Mouse (Mus musculus) adrenal gland, postnatal 36 days (tissue): ENCODE measurements around the gene Gm4969. TPM values are rescaled to one million over a fixed set of nuclear protein-coding genes. Genes with fewer than 3 reads are reported as not detected.
"Not testable (repeated sequence)": the region's sequence is repeated elsewhere in the genome, so short reads cannot be mapped to it uniquely, and the experiment has no call there.

Source experiments
- DNase-seq, 2 experiments: peaks; one replicate each; pipeline ENCODE4 v3.0.0; 2021; ENCODE audit warnings: mixed read lengths in 1 of 2
- long read RNA-seq, 2 experiments: library from polyadenylated mRNA; stranded (forward); transcript quantifications; one replicate each; pipeline ENCODE4 v2.0.0; 2021; ENCODE audit warnings: borderline sequencing depth in 2 of 2
- total RNA-seq, 2 experiments: library from RNA; stranded (reverse); gene quantifications; 2 replicates each; pipeline ENCODE4 v1.2.3; 2021

The Gm4969 gene
- total RNA-seq, result not detected
- long read RNA-seq, experiment 1, result 0 reads
- long read RNA-seq, experiment 2, result 0 reads

DNA sequence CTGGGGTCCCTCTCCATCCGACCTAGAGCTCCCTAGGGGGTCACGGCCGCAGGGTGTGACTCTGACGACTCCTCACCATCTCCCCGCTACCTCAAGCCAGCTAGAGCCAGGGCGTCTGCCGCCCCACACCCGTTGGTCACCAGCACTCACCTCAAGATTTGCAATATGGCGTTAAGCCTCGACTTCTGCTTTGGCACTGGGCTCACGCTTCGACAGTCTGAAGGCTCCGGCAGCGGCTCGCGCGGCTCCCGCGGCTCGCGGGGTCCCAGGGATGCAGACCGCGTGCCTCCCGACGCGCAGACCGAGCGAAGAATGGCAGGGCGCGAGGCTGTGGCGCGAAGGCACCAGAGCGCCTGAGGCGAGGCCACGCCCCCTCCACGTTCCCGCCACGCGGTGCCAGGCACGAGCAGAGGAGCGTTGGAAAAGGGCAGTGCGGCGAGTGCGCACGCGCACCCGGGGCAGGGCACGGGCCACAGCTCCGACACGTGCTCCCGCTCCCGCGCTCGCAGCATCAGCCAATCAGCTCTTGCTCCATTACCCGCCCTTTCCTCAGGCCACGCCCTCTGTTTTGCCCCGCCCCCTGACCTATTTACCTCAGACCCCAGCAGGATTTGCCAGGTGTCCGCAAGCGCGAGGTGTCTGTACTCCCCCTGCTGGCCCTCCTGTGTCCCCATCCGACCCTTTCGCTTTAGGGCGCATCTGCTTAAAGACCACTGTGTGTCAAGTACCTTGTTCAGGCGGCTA is at the start of gene Gm4969:
Gene Gm4969, minus strand, starts transcription at position 341 of the 744 bp plus-strand sequence.
- DNase-seq, result peak; percentile 58 to 68

DNA sequence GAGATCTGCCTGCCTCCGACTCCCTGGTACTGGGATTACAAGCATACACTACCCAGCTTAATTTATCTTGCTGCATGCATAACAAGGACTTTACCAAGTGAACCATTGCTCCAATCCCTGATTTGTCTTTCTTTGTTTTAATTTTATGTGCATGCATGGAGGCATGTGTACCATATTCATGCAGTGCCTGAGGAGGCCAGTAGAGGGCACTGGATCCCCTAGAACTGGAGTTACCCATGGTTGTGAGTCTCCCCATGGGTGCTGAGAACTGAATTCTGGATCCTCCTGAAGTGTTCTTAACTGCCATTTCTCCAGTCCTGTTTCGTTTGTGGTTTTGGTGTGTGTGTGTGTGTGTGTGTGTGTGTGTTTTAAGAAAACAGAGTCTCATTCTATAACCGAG is 48.8 kb upstream of the Gm4969 start:
- DNase-seq, result no peak

- no peak for DNase-seq
Measured at GRCm38 (mm10) chr7:19165656-19166423, 47.7 kb upstream of the Gm4969 start, which contains the start of gene Gipr. TSS of gene Gipr (minus strand) at chr7:19166127.

DNA sequence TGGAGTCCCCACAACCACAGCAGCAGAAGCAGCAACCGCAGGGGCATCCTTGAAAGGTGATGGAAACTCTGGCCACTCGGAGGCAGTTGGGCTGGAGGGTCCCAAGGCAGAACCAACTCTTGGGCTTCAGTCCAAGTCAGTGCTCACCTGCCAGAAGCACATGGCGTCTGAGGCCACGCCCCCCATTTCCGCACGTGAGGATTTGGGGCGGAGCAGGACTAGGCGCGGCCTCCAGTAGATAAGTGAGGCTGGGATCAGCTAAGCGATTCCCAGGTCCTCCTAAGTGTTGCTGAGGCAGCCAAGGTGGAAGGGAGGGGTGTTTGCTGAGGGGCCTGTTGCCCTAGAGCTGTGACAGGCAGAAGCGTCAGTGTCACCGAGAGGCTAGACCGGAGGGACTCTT is 46.8 kb upstream of the Gm4969 start:
- no peak for DNase-seq

GRCm38 (mm10) chr7:19164189-19164588 is 46.0 kb upstream of the Gm4969 start:
- no peak for DNase-seq

DNA sequence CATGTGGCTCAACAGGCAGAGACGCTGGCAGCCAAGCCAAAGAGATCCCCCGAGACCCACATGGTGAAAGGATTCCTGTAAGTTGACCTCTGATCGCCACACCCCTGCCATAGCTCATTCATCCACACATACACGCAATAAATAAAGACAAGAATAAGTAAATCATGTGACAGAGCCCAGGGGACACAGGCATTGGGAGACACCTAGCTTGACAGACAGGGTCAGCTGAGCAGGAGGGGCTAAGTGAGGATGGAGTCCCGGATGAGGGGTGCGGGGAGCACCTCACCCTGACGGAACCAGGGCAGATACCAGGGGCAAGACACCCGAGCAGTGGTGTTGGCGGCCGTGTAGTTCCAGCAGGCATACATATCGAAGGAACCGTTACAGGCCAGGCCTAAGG is 45.6 kb upstream of the Gm4969 start:
- no peak for DNase-seq

GRCm38 (mm10) chr7:19162928-19163327 is 44.8 kb upstream of the Gm4969 start:
- DNase-seq, result no peak

DNA sequence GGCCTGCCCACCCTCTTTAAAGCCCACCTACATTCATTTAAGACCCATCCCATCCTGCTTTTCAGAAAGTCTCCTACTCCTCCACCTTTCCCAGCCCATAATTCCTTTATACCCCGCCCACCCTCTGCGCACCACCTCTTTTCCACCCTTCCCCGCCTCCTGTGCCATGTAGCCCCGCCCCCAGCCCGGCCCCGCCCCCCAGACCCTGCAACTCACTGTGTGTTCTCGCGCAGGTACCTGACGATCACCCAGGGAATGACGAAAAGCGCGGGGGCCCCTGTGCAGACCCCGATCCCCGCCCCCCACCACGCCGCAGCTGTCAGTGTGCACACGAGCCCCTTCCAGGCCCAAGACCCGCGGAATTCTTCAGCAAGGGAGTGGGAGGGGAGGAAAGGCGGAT is 41.9 kb upstream of the Gm4969 start:
- DNase-seq, result no peak

GRCm38 (mm10) chr7:19159411-19159810 is 41.2 kb upstream of the Gm4969 start:
- DNase-seq, result no peak

DNA sequence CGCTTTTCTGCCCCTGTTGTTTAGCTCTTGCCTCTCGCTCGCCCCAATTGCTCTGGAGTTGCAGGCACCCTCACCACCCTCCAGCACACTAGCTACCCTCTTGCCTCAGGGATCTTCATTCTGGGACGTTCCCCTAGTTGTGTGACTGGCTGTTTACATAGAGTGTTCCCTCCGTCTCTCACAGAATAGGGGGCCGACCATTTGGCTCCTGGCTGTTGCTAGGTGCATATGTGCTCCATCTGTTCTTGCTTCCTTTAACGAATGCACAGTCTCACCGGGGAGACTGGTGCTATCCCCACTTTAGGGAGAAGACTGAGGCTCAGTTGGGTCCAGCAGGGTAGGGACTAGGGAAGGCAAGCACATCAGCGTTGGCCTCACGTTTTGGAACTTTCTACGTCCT is 40.4 kb upstream of the Gm4969 start:
- no peak for DNase-seq

DNA sequence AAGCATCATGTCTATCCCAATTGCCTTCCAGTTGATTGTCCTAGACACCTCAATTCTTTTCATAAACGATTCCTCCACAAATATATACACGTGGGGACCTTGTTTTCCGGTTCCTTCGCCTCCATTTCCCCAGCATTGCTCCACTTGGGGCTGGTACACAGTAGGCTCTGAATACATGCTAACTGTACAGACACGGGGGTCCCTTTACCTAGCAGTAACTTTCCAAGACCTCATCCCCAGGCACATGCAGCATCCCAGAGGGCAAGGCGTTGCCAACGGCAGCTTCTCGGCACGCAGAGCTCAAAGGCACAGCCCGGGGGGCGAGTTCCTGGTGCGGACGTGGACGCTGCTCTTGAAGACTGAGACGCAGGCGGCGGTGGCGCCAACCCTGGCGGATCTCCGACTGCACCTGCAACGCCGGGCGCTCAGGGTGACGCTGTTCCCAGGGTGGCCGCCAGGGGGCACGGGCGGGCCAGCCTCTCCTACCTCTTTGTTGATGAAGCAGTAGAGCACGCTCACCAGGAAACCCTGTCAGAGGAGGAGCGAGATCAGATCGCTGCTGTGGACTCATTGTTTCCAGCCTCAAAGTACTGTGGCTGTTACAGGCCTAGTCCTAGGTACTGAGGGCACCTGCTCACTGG is 39.1 kb upstream of the Gm4969 start:
- DNase-seq, result peak; percentile 93 to 95

DNA sequence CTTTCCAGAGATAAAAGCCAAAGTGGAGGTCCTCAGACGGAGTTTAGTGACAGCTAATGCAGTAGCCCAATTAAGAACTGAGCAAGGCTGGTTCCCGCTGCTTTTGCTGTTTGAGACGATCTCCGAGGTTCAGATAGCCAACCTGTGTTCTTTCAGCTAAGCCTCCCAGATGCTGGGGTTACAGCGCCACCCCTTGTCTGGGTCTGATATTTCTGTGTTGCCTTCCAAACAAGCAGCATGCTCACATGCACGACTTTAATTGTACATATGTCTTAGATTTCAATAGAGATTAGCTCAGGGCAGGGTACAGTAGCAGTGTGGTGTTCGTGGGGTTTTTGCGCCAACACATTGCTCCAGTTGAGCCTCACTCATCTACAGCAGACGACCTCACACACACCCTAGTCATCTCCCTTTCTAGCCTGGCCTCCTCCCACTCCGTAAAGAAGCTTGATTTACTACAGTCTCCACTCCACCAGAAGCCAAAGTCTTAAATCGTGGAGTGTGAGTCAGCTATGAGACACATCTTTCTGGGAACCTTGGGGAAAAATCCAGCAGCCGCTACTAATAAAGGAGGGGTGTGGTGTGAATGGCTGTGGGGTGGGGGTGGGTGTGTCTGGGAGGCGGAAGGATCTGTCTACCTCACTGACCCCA is 37.8 kb upstream of the Gm4969 start:
- DNase-seq, result peak; percentile 66 to 68

DNA sequence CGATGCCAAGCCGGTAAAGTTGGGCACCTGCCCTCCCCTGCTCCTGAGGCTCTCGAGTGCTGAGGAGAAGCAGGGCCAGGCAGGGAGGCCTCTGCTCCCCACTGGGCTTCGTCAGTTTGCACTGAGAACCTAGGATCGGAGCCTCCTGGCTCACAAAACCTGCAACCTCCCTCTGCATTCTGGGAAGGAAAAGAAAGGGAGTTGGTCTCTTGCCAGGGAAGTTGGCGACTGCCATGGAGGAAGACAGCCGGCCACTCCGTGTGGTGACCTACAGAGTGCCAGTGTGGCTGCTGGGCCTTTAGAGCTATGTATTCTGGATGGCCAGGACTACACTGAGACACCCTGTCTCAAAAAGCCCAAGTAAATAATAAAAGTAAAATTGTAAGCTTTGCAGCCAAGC is 36.6 kb upstream of the Gm4969 start:
- no peak for DNase-seq

DNA sequence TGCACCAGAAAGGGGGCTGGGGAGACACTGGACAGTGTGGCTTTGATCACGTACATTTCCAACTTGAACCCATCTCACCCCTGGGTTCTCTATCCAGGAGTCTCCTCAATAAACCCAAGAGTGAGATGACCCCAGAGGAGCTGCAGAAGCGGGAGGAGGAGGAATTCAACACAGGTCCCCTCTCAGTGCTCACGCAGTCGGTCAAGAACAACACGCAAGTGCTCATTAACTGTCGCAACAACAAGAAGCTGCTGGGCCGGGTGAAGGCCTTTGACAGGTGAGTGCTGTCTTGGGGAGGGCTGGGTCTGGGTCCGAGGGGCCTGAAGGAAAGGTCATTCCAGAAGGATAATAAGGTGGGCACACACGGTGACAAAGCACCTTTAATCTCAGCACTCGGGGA is 33.0 kb upstream of the Gm4969 start:
- not testable (repeated sequence) for DNase-seq

DNA sequence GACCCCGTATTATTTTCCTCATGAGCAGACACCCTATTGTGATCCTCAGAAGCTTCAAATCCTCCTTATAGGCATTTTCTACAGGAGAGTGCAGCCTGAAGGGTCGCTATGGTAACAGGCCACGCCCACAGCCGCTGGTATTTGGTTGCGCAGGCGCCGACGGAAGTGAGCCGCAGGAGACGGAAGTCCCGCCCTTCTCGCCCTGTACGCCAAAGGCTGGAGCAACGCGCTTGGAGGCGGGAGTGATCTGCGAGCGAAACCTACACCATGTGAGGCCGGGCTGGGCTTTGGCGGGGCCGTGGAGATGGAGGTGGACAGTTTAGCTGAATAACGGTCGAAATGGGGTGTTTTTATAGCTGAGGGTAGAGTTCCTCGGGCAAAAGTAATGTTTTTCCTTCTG is 31.5 kb upstream of the Gm4969 start, which contains the start of gene Snrpd2:
Gene Snrpd2, plus strand, starts transcription at position 97 of the 400 bp plus-strand sequence.
- peak; percentile 96 to 97 for DNase-seq

DNA sequence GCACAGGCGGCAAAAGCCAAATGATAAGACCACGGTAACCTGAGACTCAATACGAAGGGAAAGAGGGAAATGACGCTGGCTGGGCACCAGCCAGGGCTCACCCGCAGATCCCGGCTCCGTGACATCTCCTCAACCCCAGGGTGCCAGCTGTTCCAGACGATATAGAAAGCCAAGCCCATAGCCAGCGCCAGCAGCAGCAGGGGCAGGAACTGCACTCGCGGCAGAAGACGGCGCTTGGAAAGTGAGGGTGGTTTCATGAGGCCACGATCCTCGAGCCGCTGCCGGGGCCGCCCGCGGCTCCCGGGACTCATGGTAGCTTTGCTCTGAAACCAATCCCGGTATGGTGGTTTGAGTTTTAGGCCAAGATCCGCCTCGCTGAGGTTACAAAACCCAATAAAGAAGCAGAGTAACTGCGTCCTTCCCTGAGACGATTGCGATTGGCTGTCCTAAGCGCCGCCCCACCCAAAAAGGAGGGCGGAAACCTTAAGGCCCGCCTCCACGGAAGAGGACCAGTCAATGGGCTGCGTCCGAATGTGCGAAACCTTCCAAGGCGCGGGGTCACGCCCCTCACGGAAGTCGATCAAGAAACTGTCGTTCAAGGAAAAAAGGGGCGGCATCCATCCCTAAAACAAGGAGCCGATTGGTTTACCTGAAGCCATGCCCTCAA is 30.8 kb upstream of the Gm4969 start, which contains the start of gene Qpctl:
Gene Qpctl, minus strand, starts transcription at position 417 of the 667 bp plus-strand sequence.
- DNase-seq, result peak; percentile 98

DNA sequence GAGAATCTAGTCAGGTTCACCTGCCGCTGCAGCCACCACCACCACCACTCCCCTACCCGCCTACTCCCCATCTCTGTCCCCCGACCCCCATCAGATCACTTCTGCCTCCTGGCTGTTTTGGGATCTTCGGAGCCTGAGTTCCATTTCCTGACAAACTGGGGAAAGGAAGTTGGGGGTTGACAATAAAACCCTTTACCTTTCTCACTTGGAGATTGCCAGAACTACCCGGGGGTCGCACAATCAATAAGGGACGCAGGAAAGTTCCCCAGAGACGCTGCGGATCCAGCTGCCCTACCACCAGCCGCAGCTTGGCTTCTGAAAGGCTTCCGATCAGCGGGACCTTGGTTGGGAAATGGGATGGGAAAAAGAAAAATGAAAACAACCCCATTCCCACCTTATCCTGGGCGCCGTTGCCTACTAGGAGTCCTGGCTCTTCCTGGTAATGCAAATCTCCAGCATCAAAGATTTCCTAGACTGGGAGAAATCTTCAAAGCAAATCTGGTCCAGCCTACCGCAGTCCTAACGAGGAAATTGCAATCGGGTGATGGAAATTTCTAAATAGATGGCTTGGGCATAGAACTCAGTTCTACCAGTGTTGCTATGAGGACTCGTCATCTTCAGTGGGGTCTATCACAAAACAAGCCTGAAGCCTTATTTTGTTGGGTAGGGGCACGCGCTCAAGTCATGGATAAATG is 30.2 kb upstream of the Gm4969 start:
- no peak for DNase-seq

DNA sequence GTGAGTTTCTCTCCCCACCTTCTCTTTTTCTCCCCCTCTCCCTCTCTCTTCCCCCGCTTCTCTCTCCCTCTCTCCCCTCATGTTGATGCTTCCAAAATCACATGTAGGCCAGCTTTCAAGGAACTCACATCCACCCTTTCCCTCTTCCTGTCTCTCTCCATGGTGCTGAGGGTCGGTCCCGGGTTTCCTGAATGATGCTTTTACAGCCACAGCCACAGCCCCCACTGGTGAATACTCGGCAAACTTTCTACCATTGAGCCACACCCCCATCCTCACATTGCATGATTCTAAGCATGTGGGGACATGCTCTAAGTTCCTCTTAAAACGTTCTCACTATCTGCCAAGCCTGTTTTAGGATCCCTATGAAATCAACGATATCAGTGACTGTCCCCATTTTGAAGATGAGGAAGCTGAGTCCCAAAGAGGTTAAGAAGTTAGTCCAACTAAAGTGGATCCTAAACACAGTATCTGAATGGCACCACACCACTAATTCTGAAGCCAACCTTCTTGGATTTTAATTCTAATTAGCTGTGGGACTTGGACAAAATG is 29.4 kb upstream of the Gm4969 start:
- no peak for DNase-seq

- DNase-seq, result no peak
Measured at GRCm38 (mm10) chr7:19146793-19147192, 28.6 kb upstream of the Gm4969 start.

- DNase-seq, result peak; percentile 65 to 80
Measured at GRCm38 (mm10) chr7:19137380-19137779, 19.2 kb upstream of the Gm4969 start.
